Mouse (Mus musculus) stomach, embryonic 16.5 days (tissue): Measurements from ENCODE around the gene Pfn1. TPM values are rescaled to one million over a fixed set of nuclear protein-coding genes. Genes with fewer than 3 reads are reported as not detected.

Experiments
- ATAC-seq: fragments of 200-750 bp; cut with Nextera tagmentation; 2 replicates; pipeline ENCODE4 v1.8.0; 2017; ENCODE audit warnings: moderate number of reproducible peaks, moderate TSS enrichment; ENCODE audit not compliant: insufficient read depth, low FRiP score
- H3K27ac ChIP-seq: fragments of 300-500 bp; sonication (generic); 2 replicates; pipeline ENCODE4 v1.5.1; 2014; ENCODE audit warnings: low read length
- H3K27me3 ChIP-seq: fragments of 300-500 bp; sonication (generic); 2 replicates; pipeline ENCODE4 v1.6.1; 2014; ENCODE audit warnings: low read length, control low read depth, mixed read lengths; ENCODE audit not compliant: control insufficient read depth, insufficient read depth
- H3K36me3 ChIP-seq: fragments of 300-500 bp; sonication (generic); 2 replicates; pipeline ENCODE4 v1.6.1; 2014; ENCODE audit warnings: low read length; ENCODE audit not compliant: control insufficient read depth, insufficient read depth
- H3K4me1 ChIP-seq: fragments of 300-500 bp; sonication (generic); 2 replicates; pipeline ENCODE4 v1.6.1; 2014; ENCODE audit warnings: low read length, control low read depth, mixed read lengths; ENCODE audit not compliant: control insufficient read depth, insufficient read depth
- H3K4me2 ChIP-seq: fragments of 300-500 bp; sonication (generic); 2 replicates; pipeline ENCODE4 v1.6.1; 2014; ENCODE audit warnings: low read depth, low read length, mixed read lengths
- H3K4me3 ChIP-seq: fragments of 300-500 bp; sonication (generic); replicated peaks from 2 replicates; pipeline ENCODE4 v1.5.1; 2014; ENCODE audit warnings: mild to moderate bottlenecking, low read length
- H3K9ac ChIP-seq: fragments of 300-500 bp; sonication (generic); 2 replicates; pipeline ENCODE4 v1.6.1; 2014; ENCODE audit warnings: low read length
- H3K9me3 ChIP-seq: fragments of 300-500 bp; sonication (generic); replicated peaks from 2 replicates; pipeline ENCODE4 v1.6.1; 2016; ENCODE audit warnings: low read length, control low read depth; ENCODE audit not compliant: control insufficient read depth
- WGBS: fragments of 180-500 bp; shearing (Covaris S2); extraction: QIAGEN DNeasy Blood & Tissue Kit; methylation state at CpG from one replicate; pipeline ENCODE4 v1.1.7; 2014; 5-methylcytosine and 5-hydroxymethylcytosine counted together
- polyA plus RNA-seq: library from polyadenylated mRNA; unstranded; fragments of >200 nt; fragmentation: Nextera tagmentation; extraction: Ambion mirVana; gene quantifications from 2 replicates; pipeline ENCODE4 v1.2.1, GENCODE M21; 2015

Pfn1 gene
- polyA plus RNA-seq, 1 experiment from 2014 or later, result 1,820 TPM

GRCm38 (mm10) chr11:70658521-70658920 is 4.1 kb upstream of the Pfn1 start:
- no peaks in the 10 kb centered on the region for H3K27me3 ChIP-seq
- ATAC-seq, result no peak
- no peak overlapping the region for H3K4me3 ChIP-seq
- 0 out of 2 replicates have a peak, but pooled peaks cover under 1% of the 10 kb centered on the region for H3K36me3 ChIP-seq
- H3K9me3 ChIP-seq, result no peaks in the 10 kb centered on the region
- H3K9ac ChIP-seq, result no peak overlapping the region
- 65% methylated on average over 5 of the region's 5 CpGs for WGBS
- H3K4me2 ChIP-seq, result no peak overlapping the region
- peaks cover 20% of the 10 kb centered on the region for H3K4me1 ChIP-seq
- H3K27ac ChIP-seq, result no peak overlapping the region

GRCm38 (mm10) chr11:70657991-70658390 is 3.5 kb upstream of the Pfn1 start:
- no peaks in the 10 kb centered on the region for H3K36me3 ChIP-seq
- no peak overlapping the region for H3K9ac ChIP-seq
- 55% methylated on average over 9 of the region's 9 CpGs for WGBS
- H3K9me3 ChIP-seq, result no peaks in the 10 kb centered on the region
- no peaks in the 10 kb centered on the region for H3K27me3 ChIP-seq
- no peak overlapping the region for H3K4me2 ChIP-seq
- H3K4me3 ChIP-seq, result no peak overlapping the region
- no peak for ATAC-seq
- peaks cover 20% of the 10 kb centered on the region for H3K4me1 ChIP-seq
- H3K27ac ChIP-seq, result no peak overlapping the region

- Histone ChIP-seq H3K4me3 (no peak overlapping the region), H3K4me1 (peaks cover 24% of the 10 kb centered on the region), H3K36me3 (0 out of 2 replicates have a peak, but pooled peaks cover under 1% of the 10 kb centered on the region), H3K27ac (0 out of 2 replicates have a peak overlapping the region, but pooled peaks have one; percentile 99), H3K4me2 (no peak overlapping the region), H3K9me3 (no peaks in the 10 kb centered on the region), H3K27me3 (no peaks in the 10 kb centered on the region), H3K9ac (no peak overlapping the region)
- 50% methylated on average over 6 of the region's 6 CpGs for whole genome bisulfite sequencing
- ATAC-seq, result no peak
These were observed 3.1 kb upstream of the Pfn1 start for GRCm38 (mm10) chr11:70657573-70657972.

- ATAC-seq, result no peak
- H3K9ac ChIP-seq, result peak within 1 kb of the TSS; percentile 99
- peaks cover 7% of the 10 kb centered on the region for H3K36me3 ChIP-seq
- peak within 1 kb of the TSS; percentile 92 for H3K4me2 ChIP-seq
- H3K27ac ChIP-seq, result peak within 1 kb of the TSS; percentile 99
- H3K9me3 ChIP-seq, result no peaks in the 10 kb centered on the region
- H3K4me1 ChIP-seq, result peaks cover 30% of the 10 kb centered on the region
- H3K27me3 ChIP-seq, result no peaks in the 10 kb centered on the region
- H3K4me3 ChIP-seq, result peak within 1 kb of the TSS; percentile 100
- WGBS, result 16% methylated on average over 3 of the region's 3 CpGs
These were observed 2.5 kb upstream of the Pfn1 start, which contains the start of gene Eno3 for GRCm38 (mm10) chr11:70656964-70657363. Gene Eno3, plus strand, starts transcription at chr11:70657202.

GRCm38 (mm10) chr11:70656456-70656927 is 2.0 kb upstream of the Pfn1 start:
- ATAC-seq, result no peak
- Histone ChIP-seq H3K36me3 (peaks cover 9% of the 10 kb centered on the region), H3K4me3 (peak overlapping the region; percentile 100), H3K9ac (peak overlapping the region; percentile 99), H3K27me3 (no peaks in the 10 kb centered on the region), H3K4me2 (peak overlapping the region; percentile 92), H3K4me1 (peaks cover 34% of the 10 kb centered on the region), H3K9me3 (no peaks in the 10 kb centered on the region), H3K27ac (peak overlapping the region; percentile 99)
- 9% methylated on average over 16 of the region's 16 CpGs for WGBS

GRCm38 (mm10) chr11:70655571-70656455 is 1.4 kb upstream of the Pfn1 start:
- peak overlapping the region; percentile 92 for H3K4me2 ChIP-seq
- peak overlapping the region; percentile 99 for H3K27ac ChIP-seq
- H3K4me3 ChIP-seq, result peak overlapping the region; percentile 100
- H3K9ac ChIP-seq, result peak overlapping the region; percentile 99
- peaks cover 41% of the 10 kb centered on the region for H3K4me1 ChIP-seq
- H3K27me3 ChIP-seq, result no peaks in the 10 kb centered on the region
- no peaks in the 10 kb centered on the region for H3K9me3 ChIP-seq
- peak; percentile 51 for ATAC-seq
- WGBS, result under 1% methylated on average over 61 of the region's 61 CpGs
- H3K36me3 ChIP-seq, result peaks cover 12% of the 10 kb centered on the region

GRCm38 (mm10) chr11:70654923-70655570 is 603 bp upstream of the Pfn1 start:
- Histone ChIP-seq H3K36me3 (peaks cover 12% of the 10 kb centered on the region), H3K27me3 (no peaks in the 10 kb centered on the region), H3K27ac (peak overlapping the region; percentile 99), H3K9me3 (no peaks in the 10 kb centered on the region), H3K4me2 (peak overlapping the region; percentile 92), H3K4me3 (peak overlapping the region; percentile 100), H3K4me1 (peaks cover 48% of the 10 kb centered on the region), H3K9ac (peak overlapping the region; percentile 99)
- peak; percentile 63 for ATAC-seq
- under 1% methylated on average over 48 of the region's 48 CpGs for WGBS

GRCm38 (mm10) chr11:70653345-70654197 is 873 bp downstream of the Pfn1 start:
- H3K27me3 ChIP-seq, result no peaks in the 10 kb centered on the region
- H3K27ac ChIP-seq, result peak overlapping the region; percentile 99
- peaks cover 19% of the 10 kb centered on the region for H3K36me3 ChIP-seq
- peak; percentile 44 for ATAC-seq
- peak overlapping the region; percentile 100 for H3K4me3 ChIP-seq
- WGBS, result under 1% methylated on average over 54 of the region's 63 CpGs
- H3K9me3 ChIP-seq, result no peaks in the 10 kb centered on the region
- H3K4me2 ChIP-seq, result peak overlapping the region; percentile 79
- peak overlapping the region; percentile 99 for H3K9ac ChIP-seq
- peaks cover 55% of the 10 kb centered on the region for H3K4me1 ChIP-seq
